Mouse (Mus musculus) ES-Bruce4 (cell line): ENCODE data around the gene AW011738. TPM values are rescaled to one million over a fixed set of nuclear protein-coding genes. Genes with fewer than 3 reads are reported as not detected.

ENCODE experiments used
- H3K27ac ChIP-seq: 2 replicates; pipeline ENCODE4 v1.5.1; 2012; ENCODE audit warnings: low read length, inconsistent platforms; ENCODE audit not compliant: insufficient read depth
- H3K27me3 ChIP-seq: 2 replicates; pipeline ENCODE4 v1.6.1; 2012; ENCODE audit warnings: mild to moderate bottlenecking, low read length, inconsistent platforms; ENCODE audit not compliant: control insufficient read depth, poor library complexity, insufficient read depth, severe bottlenecking
- H3K36me3 ChIP-seq: 2 replicates; pipeline ENCODE4 v1.6.1; 2012; ENCODE audit warnings: inconsistent platforms, mild to moderate bottlenecking, low read length, moderate library complexity; ENCODE audit not compliant: control insufficient read depth, poor library complexity, insufficient read depth, severe bottlenecking
- H3K4me1 ChIP-seq: one replicate; pipeline ENCODE4 v1.8.1; 2011; ENCODE audit warnings: low read length; ENCODE audit not compliant: control insufficient read depth, insufficient read depth
- H3K4me3 ChIP-seq: 2 replicates; pipeline ENCODE4 v1.5.1; 2011; ENCODE audit warnings: low read depth, mild to moderate bottlenecking, low read length
- H3K9ac ChIP-seq: 2 replicates; pipeline ENCODE4 v1.6.1; 2012; ENCODE audit warnings: low read depth, mild to moderate bottlenecking, inconsistent platforms; ENCODE audit not compliant: poor library complexity, severe bottlenecking
- H3K9me3 ChIP-seq: replicated peaks from 2 replicates; pipeline ENCODE4 v1.6.1; 2012; ENCODE audit warnings: mild to moderate bottlenecking, low read length, inconsistent platforms; ENCODE audit not compliant: control insufficient read depth, poor library complexity, insufficient read depth, severe bottlenecking
- CTCF ChIP-seq: IDR thresholded peaks from one replicate; pipeline ENCODE4 v1.8.1; 2011; ENCODE audit warnings: low read depth, low read length
- EP300 ChIP-seq: IDR thresholded peaks from 2 replicates; pipeline ENCODE4 v1.6.1; 2011; ENCODE audit warnings: low read depth, low read length; ENCODE audit not compliant: insufficient read depth
- POLR2A ChIP-seq: IDR thresholded peaks from one replicate; pipeline ENCODE4 v1.8.1; 2011; ENCODE audit warnings: low read length; ENCODE audit not compliant: insufficient read depth
- polyA plus RNA-seq: library from polyadenylated mRNA; stranded (reverse); fragments of >200 nt; gene quantifications from 2 replicates; pipeline ENCODE4 v1.2.4, GENCODE M21; 2011; ENCODE audit warnings: low read depth; ENCODE audit not compliant: missing spikeins, insufficient read depth, insufficient read length

AW011738 gene
- polyA plus RNA-seq, 1 experiment: 0.54 TPM

- peaks cover 43% of the 10 kb centered on the region for H3K36me3 ChIP-seq
- H3K27ac ChIP-seq: no peak overlapping the region
- H3K9ac ChIP-seq: no peak overlapping the region
- TF ChIP-seq POLR2A (no peak), EP300 (no peak), CTCF (no peak)
- no peaks in the 10 kb centered on the region for H3K27me3 ChIP-seq
- H3K9me3 ChIP-seq: peaks cover 6% of the 10 kb centered on the region
- H3K4me3 ChIP-seq: no peak overlapping the region
- no peaks in the 10 kb centered on the region for H3K4me1 ChIP-seq
These were observed 46.5 kb downstream of the AW011738 start for GRCm38 (mm10) chr4:156249567-156249966.

- TF ChIP-seq EP300 (no peak), POLR2A (no peak), CTCF (no peak)
- Histone ChIP-seq H3K4me3 (no peak overlapping the region), H3K9me3 (peaks cover 6% of the 10 kb centered on the region)
These were observed 48.0 kb downstream of the AW011738 start for GRCm38 (mm10) chr4:156251081-156251480.

GRCm38 (mm10) chr4:156252140-156252539 is 49.0 kb downstream of the AW011738 start:
- Histone ChIP-seq H3K27ac (no peak overlapping the region), H3K4me3 (no peak overlapping the region), H3K4me1 (no peaks in the 10 kb centered on the region), H3K9me3 (peaks cover 6% of the 10 kb centered on the region), H3K27me3 (no peaks in the 10 kb centered on the region), H3K9ac (no peak overlapping the region), H3K36me3 (peaks cover 19% of the 10 kb centered on the region)
- TF ChIP-seq CTCF: no peak
- no peak for TF ChIP-seq EP300
- TF ChIP-seq POLR2A: no peak

More at GRCm38 (mm10) chr4:156251081-156251480, 48.0 kb downstream of the AW011738 start:
- Histone ChIP-seq H3K36me3 (peaks cover 29% of the 10 kb centered on the region), H3K27ac (no peak overlapping the region), H3K4me1 (no peaks in the 10 kb centered on the region), H3K27me3 (no peaks in the 10 kb centered on the region), H3K9ac (no peak overlapping the region)

- no peaks in the 10 kb centered on the region for H3K27me3 ChIP-seq
- TF ChIP-seq CTCF (no peak), POLR2A (no peak), EP300 (no peak)
These were observed 49.5 kb downstream of the AW011738 start for GRCm38 (mm10) chr4:156252619-156253018.

GRCm38 (mm10) chr4:156253043-156253442 is 49.9 kb downstream of the AW011738 start:
- no peaks in the 10 kb centered on the region for H3K4me1 ChIP-seq
- no peak for TF ChIP-seq EP300
- TF ChIP-seq POLR2A: no peak
- no peak for TF ChIP-seq CTCF
- H3K36me3 ChIP-seq: peaks cover 11% of the 10 kb centered on the region
- no peak overlapping the region for H3K9ac ChIP-seq
- no peaks in the 10 kb centered on the region for H3K27me3 ChIP-seq
- H3K4me3 ChIP-seq: no peak overlapping the region
- H3K9me3 ChIP-seq: peaks cover 5% of the 10 kb centered on the region
- no peak overlapping the region for H3K27ac ChIP-seq

More at GRCm38 (mm10) chr4:156252619-156253018, 49.5 kb downstream of the AW011738 start:
- Histone ChIP-seq H3K36me3 (peaks cover 15% of the 10 kb centered on the region), H3K27ac (no peak overlapping the region), H3K4me3 (no peak overlapping the region), H3K9me3 (peaks cover 6% of the 10 kb centered on the region), H3K4me1 (no peaks in the 10 kb centered on the region), H3K9ac (no peak overlapping the region)

- Histone ChIP-seq H3K27ac (no peak overlapping the region), H3K36me3 (no peaks in the 10 kb centered on the region), H3K4me3 (peak overlapping the region; percentile 35; the same call in 1 of the 2 replicates), H3K4me1 (no peaks in the 10 kb centered on the region), H3K27me3 (no peaks in the 10 kb centered on the region), H3K9me3 (no peaks in the 10 kb centered on the region), H3K9ac (no peak overlapping the region)
- TF ChIP-seq POLR2A (no peak), CTCF (no peak), EP300 (no peak)
These were observed 51.4 kb downstream of the AW011738 start for GRCm38 (mm10) chr4:156254361-156255077.

Other genes with a start within 250 kb of the AW011738 start
- gene C1qtnf12, start 241.0 kb upstream of the AW011738 start, polyA plus RNA-seq: 18.8 and 19.1 TPM in 2 replicates
- gene B3galt6, start 210.7 kb upstream of the AW011738 start, polyA plus RNA-seq: 2.5 and 2.6 TPM in 2 replicates
- gene Sdf4, start 210.4 kb upstream of the AW011738 start, polyA plus RNA-seq: 82.8 and 88.9 TPM in 2 replicates
- 2.4 and 2.9 TPM in 2 replicates for gene Tnfrsf4, start 189.5 kb upstream of the AW011738 start, polyA plus RNA-seq
- gene Tnfrsf18, start 177.1 kb upstream of the AW011738 start, polyA plus RNA-seq: not detected in 2 replicates
- gene Ttll10, start 143.9 kb upstream of the AW011738 start, polyA plus RNA-seq: 2.5 and 3.3 TPM in 2 replicates
- 39.7 and 47.7 TPM in 2 replicates for gene 9430015G10Rik, start 93.3 kb upstream of the AW011738 start, polyA plus RNA-seq
- 0.27 TPM in 1 of 2 replicates, not detected in the other for gene Rnf223, start 72.8 kb upstream of the AW011738 start, polyA plus RNA-seq
- 156 and 159 TPM in 2 replicates for gene Agrn, start 5.8 kb upstream of the AW011738 start, polyA plus RNA-seq
- 8.4 and 10.7 TPM in 2 replicates for gene Isg15, start 2.5 kb upstream of the AW011738 start, polyA plus RNA-seq
- not detected in 2 replicates for gene Perm1, start 12.6 kb downstream of the AW011738 start, polyA plus RNA-seq
- 19.1 and 21.2 TPM in 2 replicates for gene Plekhn1, start 31.6 kb downstream of the AW011738 start, polyA plus RNA-seq
- 138 and 149 TPM in 2 replicates for gene Noc2l, start 32.7 kb downstream of the AW011738 start, polyA plus RNA-seq
- not detected in 2 replicates for gene Samd11, start 52.4 kb downstream of the AW011738 start, polyA plus RNA-seq
- not detected in 2 replicates for gene Vmn2r-ps159, start 127.8 kb downstream of the AW011738 start, polyA plus RNA-seq